Mouse (Mus musculus) ovary, postnatal 10 days (tissue): ENCODE data around the gene Nrp2.

Experiments
- DNase-seq: peaks from one replicate; pipeline ENCODE4 v3.0.0; 2022; ENCODE audit warnings: low spot score

Gene Nrp2

GRCm38 (mm10) chr1:62704889-62705516 is 1.9 kb downstream of the Nrp2 start:
- DNase-seq, result no peak

- no peak for DNase-seq
These were observed 2.5 kb downstream of the Nrp2 start for GRCm38 (mm10) chr1:62705517-62705981.

DNA sequence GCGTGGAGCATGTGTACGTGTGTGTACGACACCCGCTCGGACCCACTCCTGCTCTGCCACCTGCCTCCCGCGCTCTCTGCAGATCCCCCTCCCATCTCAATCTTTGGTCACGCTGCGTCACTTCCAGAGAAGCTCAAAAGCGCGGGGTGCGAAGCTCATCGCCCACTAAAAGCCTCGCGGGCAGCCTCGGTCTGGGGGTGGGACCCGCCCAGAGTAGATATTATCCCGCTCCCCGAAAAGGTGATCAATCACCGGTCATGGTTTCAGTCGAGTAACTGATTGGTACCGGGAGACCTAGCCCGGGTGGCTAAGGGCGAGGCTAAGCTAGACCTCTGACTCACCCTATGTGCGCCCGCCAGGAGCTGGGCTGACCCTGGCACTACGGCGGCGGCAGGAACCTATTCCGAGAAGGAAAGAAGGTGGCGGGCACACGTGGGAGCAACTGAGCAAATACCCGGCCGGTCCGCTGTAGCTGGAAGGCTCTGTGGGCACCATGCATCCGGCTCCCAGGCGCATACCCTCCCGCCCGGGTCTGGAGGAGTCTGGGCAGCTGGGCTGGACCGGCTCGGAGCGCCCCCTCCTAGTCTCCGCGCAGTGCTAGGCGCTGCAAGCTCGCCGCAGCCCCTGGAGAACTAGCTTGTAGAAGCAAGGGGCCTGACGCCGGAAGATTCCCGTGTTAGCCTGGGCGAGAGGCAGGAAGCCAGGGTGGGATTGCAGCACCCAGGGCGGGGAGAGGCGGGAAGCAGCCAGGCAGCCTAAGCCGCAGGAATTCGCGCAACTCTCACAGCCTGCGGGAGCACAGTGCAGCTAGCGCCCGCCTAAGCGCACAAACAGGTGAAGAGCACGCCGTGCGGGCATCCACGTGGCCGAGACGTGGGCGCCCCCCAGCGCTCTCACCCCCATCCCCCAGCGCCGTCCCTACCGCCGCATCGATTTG is 3.3 kb downstream of the Nrp2 start:
- peak; percentile 51 for DNase-seq

GRCm38 (mm10) chr1:62707101-62707912 is 4.2 kb downstream of the Nrp2 start:
- no peak for DNase-seq

DNA sequence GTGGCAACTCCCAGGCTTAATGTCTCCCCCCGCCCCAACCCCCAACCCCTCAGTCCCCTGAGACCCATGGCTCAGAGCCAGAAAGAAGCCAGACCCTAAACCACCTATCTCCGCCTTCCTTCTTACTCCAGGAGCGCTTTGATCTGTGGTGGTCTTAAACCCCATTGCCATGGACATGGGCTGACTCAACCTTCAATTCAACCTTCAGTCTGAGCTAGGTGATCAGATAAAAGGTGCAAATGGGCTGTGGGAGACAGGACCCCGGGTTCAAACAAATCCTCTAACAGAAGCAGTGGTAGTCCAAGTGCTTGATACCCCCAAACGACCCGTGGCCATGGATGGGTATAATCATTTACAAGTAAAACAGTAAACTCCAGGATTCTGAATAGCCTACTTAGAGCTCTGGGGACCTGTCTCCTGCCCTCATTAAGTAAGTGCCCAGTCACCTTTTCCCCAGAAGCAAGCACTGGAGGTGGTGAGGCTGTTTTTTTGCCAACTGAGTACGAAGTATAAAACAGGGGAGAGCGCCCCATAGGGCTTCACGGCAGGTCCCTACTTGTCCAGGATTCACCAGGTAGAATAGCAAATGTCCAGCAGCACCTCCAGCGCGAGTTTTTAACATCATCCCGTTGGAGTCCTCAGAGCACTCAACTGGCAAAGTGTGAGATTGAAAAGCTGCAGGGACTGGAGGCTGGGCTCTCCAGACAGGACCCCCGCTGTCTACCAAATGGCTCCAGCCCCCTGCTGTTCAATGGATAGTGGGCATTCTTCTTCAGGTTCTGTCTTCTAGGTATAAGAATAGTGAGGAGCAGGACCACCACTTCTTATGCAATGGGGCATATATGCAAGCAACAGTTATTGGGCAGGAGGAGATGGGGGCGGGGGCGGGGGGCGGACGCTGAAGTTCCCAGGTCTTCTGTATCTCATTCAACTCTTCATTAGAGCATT is 5.1 kb downstream of the Nrp2 start:
- DNase-seq, result no peak

DNA sequence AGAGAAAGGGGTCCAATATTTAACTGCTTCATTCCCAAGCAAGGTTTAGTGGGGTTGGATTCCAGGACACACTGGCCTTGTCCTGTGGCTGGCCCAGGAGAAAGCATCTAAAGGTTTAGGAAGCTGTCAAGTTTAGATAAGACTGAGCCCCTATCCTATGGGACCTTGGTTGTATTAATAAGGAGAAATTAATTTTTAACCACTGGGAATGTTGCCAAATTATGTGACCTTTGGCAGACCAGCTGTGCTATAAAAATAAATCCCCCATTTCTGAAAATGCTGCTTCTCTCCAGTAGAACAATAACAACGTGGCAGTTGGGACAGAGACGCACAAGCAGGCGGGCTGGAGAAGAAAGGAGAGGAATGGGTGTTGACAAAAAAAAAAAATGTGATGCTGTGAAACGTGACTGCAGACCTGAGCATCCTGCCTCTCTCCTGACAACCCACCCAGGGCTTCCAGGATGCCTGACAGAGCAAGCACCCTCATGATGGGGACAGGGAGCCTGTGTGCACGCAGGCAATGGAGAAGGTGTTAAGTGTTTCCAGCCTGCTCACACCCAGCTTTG is 6.8 kb downstream of the Nrp2 start:
- no peak for DNase-seq

GRCm38 (mm10) chr1:62713021-62713676 is 10.1 kb downstream of the Nrp2 start:
- no peak for DNase-seq

- DNase-seq, result no peak
These were observed 11.9 kb downstream of the Nrp2 start for GRCm38 (mm10) chr1:62715004-62715403.

GRCm38 (mm10) chr1:62715692-62716091 is 12.6 kb downstream of the Nrp2 start:
- DNase-seq, result no peak

GRCm38 (mm10) chr1:62716836-62717478 is 13.9 kb downstream of the Nrp2 start:
- DNase-seq, result no peak

- no peak for DNase-seq
These were observed 14.6 kb downstream of the Nrp2 start for GRCm38 (mm10) chr1:62717552-62718236.

- no peak for DNase-seq
These were observed 15.1 kb downstream of the Nrp2 start for GRCm38 (mm10) chr1:62718237-62718571.

- no peak for DNase-seq
These were observed 15.7 kb downstream of the Nrp2 start for GRCm38 (mm10) chr1:62718750-62719149.

DNA sequence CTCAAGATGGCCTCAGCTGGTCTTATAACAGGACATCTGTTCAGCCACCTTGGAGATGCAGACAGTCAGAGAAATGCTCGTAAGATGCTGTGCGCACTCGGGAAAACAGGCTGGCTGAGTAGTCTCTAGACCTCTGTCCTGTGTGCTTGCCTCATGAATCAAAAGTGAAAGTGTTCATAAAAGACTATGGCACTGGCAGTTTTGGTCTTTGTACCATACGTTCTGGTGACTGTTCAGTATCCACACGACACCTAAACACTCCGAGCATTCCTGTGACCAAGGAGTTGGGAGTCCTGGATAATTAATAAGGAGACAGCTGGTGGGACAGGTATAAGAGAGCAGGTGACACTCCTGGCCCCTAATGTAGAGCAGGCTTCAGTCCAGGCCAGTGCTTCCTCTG is 16.7 kb downstream of the Nrp2 start:
- no peak for DNase-seq

DNA sequence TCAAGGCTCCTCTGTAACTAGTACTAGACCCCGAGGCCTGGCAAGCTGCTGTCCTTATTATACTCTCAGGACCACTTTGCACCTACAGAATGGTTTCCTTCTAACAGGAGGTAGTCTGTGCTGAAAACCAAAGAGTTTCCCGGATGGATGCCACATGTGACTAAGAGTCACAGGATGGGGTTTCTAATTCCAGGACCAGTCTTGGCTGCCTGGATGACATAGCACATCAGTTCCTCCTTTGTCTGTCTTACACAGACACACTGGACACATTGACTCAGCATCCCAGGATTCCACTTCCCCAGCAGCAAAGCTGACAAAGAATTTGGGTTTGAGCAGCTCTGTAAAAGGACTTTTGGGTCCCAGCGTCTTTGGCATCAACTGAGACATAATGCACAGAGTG is 17.1 kb downstream of the Nrp2 start:
- no peak for DNase-seq

GRCm38 (mm10) chr1:62720727-62721705 is 17.9 kb downstream of the Nrp2 start:
- no peak for DNase-seq

- DNase-seq, result no peak
These were observed 18.7 kb downstream of the Nrp2 start for GRCm38 (mm10) chr1:62721706-62722187.

DNA sequence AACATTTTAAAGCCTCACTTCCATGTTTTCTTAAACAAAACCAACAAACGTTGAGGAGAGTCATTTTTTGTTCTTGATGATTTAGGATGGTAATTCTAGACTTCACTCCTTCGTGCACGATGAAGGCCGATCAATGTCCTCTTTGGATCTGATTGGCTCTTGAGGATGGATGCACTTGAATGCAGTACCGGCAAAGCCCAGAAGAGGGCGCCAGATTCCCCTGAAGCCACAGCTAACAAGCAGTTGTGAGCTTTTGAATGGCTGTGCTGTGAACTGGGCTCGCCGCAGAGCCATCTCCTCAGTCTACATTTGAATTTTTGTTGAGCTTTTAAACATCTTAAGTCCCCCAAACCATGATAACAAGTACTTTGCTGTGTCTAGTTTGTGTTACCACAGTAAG is 19.4 kb downstream of the Nrp2 start:
- DNase-seq, result no peak
